Mouse (Mus musculus) liver, embryonic 12.5 days (tissue): ENCODE data around the gene Ap1s3. TPM values are rescaled to one million over a fixed set of nuclear protein-coding genes. Genes with fewer than 3 reads are reported as not detected.
"Not testable (repeated sequence)": the region's sequence is repeated elsewhere in the genome, so short reads cannot be mapped to it uniquely, and the experiment has no call there.

Source experiments
- ATAC-seq: fragments of 200-750 bp; cut with Nextera tagmentation; 2 replicates; pipeline ENCODE4 v1.8.0; 2017; ENCODE audit warnings: moderate number of reproducible peaks, mild to moderate bottlenecking, moderate library complexity
- H3K27ac ChIP-seq: fragments of 300-500 bp; sonication (generic); 2 replicates; pipeline ENCODE4 v1.5.1; 2016; ENCODE audit warnings: mild to moderate bottlenecking
- H3K27me3 ChIP-seq: fragments of 300-500 bp; sonication (generic); replicated peaks from 2 replicates; pipeline ENCODE4 v1.6.1; 2016; ENCODE audit warnings: mild to moderate bottlenecking, moderate library complexity
- H3K36me3 ChIP-seq: fragments of 300-500 bp; sonication (generic); 2 replicates; pipeline ENCODE4 v1.6.1; 2016; ENCODE audit warnings: mild to moderate bottlenecking, moderate library complexity
- H3K4me1 ChIP-seq: fragments of 300-500 bp; sonication (generic); 2 replicates; pipeline ENCODE4 v1.6.1; 2016
- H3K4me2 ChIP-seq: fragments of 300-500 bp; sonication (generic); 2 replicates; pipeline ENCODE4 v1.6.1; 2016; ENCODE audit warnings: mild to moderate bottlenecking, moderate library complexity
- H3K4me3 ChIP-seq: fragments of 300-500 bp; sonication (generic); 2 replicates; pipeline ENCODE4 v1.5.1; 2016; ENCODE audit warnings: mild to moderate bottlenecking, moderate library complexity
- H3K9ac ChIP-seq: fragments of 300-500 bp; sonication (generic); 2 replicates; pipeline ENCODE4 v1.6.1; 2016; ENCODE audit warnings: mild to moderate bottlenecking, moderate library complexity
- H3K9me3 ChIP-seq: fragments of 300-500 bp; sonication (generic); replicated peaks from 2 replicates; pipeline ENCODE4 v1.6.1; 2016; ENCODE audit warnings: mild to moderate bottlenecking, moderate library complexity
- WGBS: fragments of 180-500 bp; shearing (Covaris S2); methylation state at CpG from one replicate; pipeline ENCODE4 v1.1.7; 2016; ENCODE audit not compliant: insufficient replicate concordance; 5-methylcytosine and 5-hydroxymethylcytosine counted together
- polyA plus RNA-seq: library from polyadenylated mRNA; unstranded; fragments of >200 nt; fragmentation: Nextera tagmentation; extraction: Ambion mirVana; gene quantifications from 2 replicates; pipeline ENCODE4 v1.2.1, GENCODE M21; 2016

Ap1s3 gene
- polyA plus RNA-seq, 1 experiment from 2014 or later, result 0.25 TPM

GRCm38 (mm10) chr1:79626140-79626539 lies 45.6 kb downstream of the Ap1s3 start:
- H3K4me2 ChIP-seq, result no peak overlapping the region
- no peak overlapping the region for H3K27ac ChIP-seq
- no peaks in the 10 kb centered on the region for H3K36me3 ChIP-seq
- ATAC-seq, result no peak
- no peak overlapping the region for H3K4me3 ChIP-seq
- no peaks in the 10 kb centered on the region for H3K4me1 ChIP-seq
- H3K9ac ChIP-seq, result no peak overlapping the region
- H3K9me3 ChIP-seq, result no peaks in the 10 kb centered on the region
- WGBS, result 45% methylated on average over 4 of the region's 4 CpGs
- no peaks in the 10 kb centered on the region for H3K27me3 ChIP-seq

- WGBS, result 68% methylated on average over 2 of the region's 2 CpGs
- no peak overlapping the region for H3K9ac ChIP-seq
- ATAC-seq, result no peak
Observed at GRCm38 (mm10) chr1:79619434-79619833, 52.3 kb downstream of the Ap1s3 start.

GRCm38 (mm10) chr1:79616492-79616891 lies 55.3 kb downstream of the Ap1s3 start:
- H3K36me3 ChIP-seq, result peaks cover 4% of the 10 kb centered on the region; the same call in 1 of the 2 replicates
- no peak overlapping the region for H3K27ac ChIP-seq
- WGBS, result 66% methylated on average over 2 of the region's 2 CpGs
- no peak overlapping the region for H3K4me3 ChIP-seq
- no peak for ATAC-seq
- H3K9me3 ChIP-seq, result peaks cover 8% of the 10 kb centered on the region; the same call in 1 of the 2 replicates
- no peaks in the 10 kb centered on the region for H3K27me3 ChIP-seq
- no peaks in the 10 kb centered on the region for H3K4me1 ChIP-seq
- H3K9ac ChIP-seq, result no peak overlapping the region
- H3K4me2 ChIP-seq, result no peak overlapping the region

More at GRCm38 (mm10) chr1:79619434-79619833, 52.3 kb downstream of the Ap1s3 start:
- no peak overlapping the region for H3K4me2 ChIP-seq
- peaks cover 6% of the 10 kb centered on the region; the same call in 1 of the 2 replicates for H3K9me3 ChIP-seq
- no peak overlapping the region for H3K4me3 ChIP-seq
- H3K36me3 ChIP-seq, result peaks cover 2% of the 10 kb centered on the region; the same call in 1 of the 2 replicates
- no peaks in the 10 kb centered on the region for H3K4me1 ChIP-seq
- no peaks in the 10 kb centered on the region for H3K27me3 ChIP-seq
- no peak overlapping the region for H3K27ac ChIP-seq

GRCm38 (mm10) chr1:79614456-79614855 lies 57.3 kb downstream of the Ap1s3 start:
- ATAC-seq, result no peak
- Histone ChIP-seq H3K27me3 (no peaks in the 10 kb centered on the region), H3K4me1 (no peaks in the 10 kb centered on the region), H3K36me3 (peaks cover 4% of the 10 kb centered on the region; the same call in 1 of the 2 replicates), H3K4me2 (no peak overlapping the region), H3K4me3 (no peak overlapping the region), H3K9me3 (peaks cover 8% of the 10 kb centered on the region; the same call in 1 of the 2 replicates), H3K27ac (no peak overlapping the region), H3K9ac (no peak overlapping the region)
- 78% methylated on average over 6 of the region's 6 CpGs for WGBS

- ATAC-seq, H3K9ac ChIP-seq, H3K27ac ChIP-seq, H3K4me2 ChIP-seq, H3K27me3 ChIP-seq, H3K4me1 ChIP-seq, H3K9me3 ChIP-seq, H3K36me3 ChIP-seq, H3K4me3 ChIP-seq: not testable (repeated sequence)
- 90% methylated on average over 5 of the region's 5 CpGs for WGBS
Observed at GRCm38 (mm10) chr1:79611271-79611670, 60.5 kb downstream of the Ap1s3 start.

- H3K4me2 ChIP-seq, H3K27ac ChIP-seq, H3K36me3 ChIP-seq, H3K9me3 ChIP-seq, H3K27me3 ChIP-seq, H3K4me1 ChIP-seq, H3K9ac ChIP-seq, H3K4me3 ChIP-seq, ATAC-seq: not testable (repeated sequence)
- WGBS, result 78% methylated on average over 5 of the region's 5 CpGs
Observed at GRCm38 (mm10) chr1:79608856-79609255, 62.9 kb downstream of the Ap1s3 start.

- H3K4me1 ChIP-seq, result no peaks in the 10 kb centered on the region
- H3K27ac ChIP-seq, result no peak overlapping the region
- H3K9me3 ChIP-seq, result no peaks in the 10 kb centered on the region
- H3K27me3 ChIP-seq, result no peaks in the 10 kb centered on the region
- no peak for ATAC-seq
- H3K4me2 ChIP-seq, result no peak overlapping the region
- H3K36me3 ChIP-seq, result no peaks in the 10 kb centered on the region
- 61% methylated on average over 2 of the region's 2 CpGs for WGBS
- no peak overlapping the region for H3K4me3 ChIP-seq
- H3K9ac ChIP-seq, result no peak overlapping the region
Observed at GRCm38 (mm10) chr1:79602500-79602899, 69.3 kb downstream of the Ap1s3 start.

- Histone ChIP-seq H3K27me3 (no peaks in the 10 kb centered on the region), H3K4me1 (no peaks in the 10 kb centered on the region), H3K4me2 (no peak overlapping the region), H3K9ac (no peak overlapping the region), H3K27ac (no peak overlapping the region), H3K36me3 (no peaks in the 10 kb centered on the region), H3K4me3 (no peak overlapping the region), H3K9me3 (no peaks in the 10 kb centered on the region)
- ATAC-seq, result no peak
- 44% methylated on average over 5 of the region's 5 CpGs for WGBS
Observed at GRCm38 (mm10) chr1:79598385-79599178, 73.2 kb downstream of the Ap1s3 start.

GRCm38 (mm10) chr1:79592721-79593277 lies 79.0 kb downstream of the Ap1s3 start:
- H3K4me1 ChIP-seq, result no peaks in the 10 kb centered on the region
- H3K9me3 ChIP-seq, result no peaks in the 10 kb centered on the region
- H3K27ac ChIP-seq, result no peak overlapping the region
- H3K4me3 ChIP-seq, result no peak overlapping the region
- 59% methylated on average over 4 of the region's 4 CpGs for WGBS
- ATAC-seq, result no peak
- H3K4me2 ChIP-seq, result no peak overlapping the region
- H3K36me3 ChIP-seq, result no peaks in the 10 kb centered on the region
- no peaks in the 10 kb centered on the region for H3K27me3 ChIP-seq
- H3K9ac ChIP-seq, result no peak overlapping the region

- WGBS, result 15% methylated on average over 1 of the region's 1 CpGs
- Histone ChIP-seq H3K27ac (no peak overlapping the region), H3K27me3 (no peaks in the 10 kb centered on the region), H3K4me1 (no peaks in the 10 kb centered on the region), H3K4me3 (no peak overlapping the region), H3K36me3 (no peaks in the 10 kb centered on the region), H3K9ac (no peak overlapping the region), H3K9me3 (no peaks in the 10 kb centered on the region), H3K4me2 (no peak overlapping the region)
- ATAC-seq, result no peak
Observed at GRCm38 (mm10) chr1:79591091-79591490, 80.7 kb downstream of the Ap1s3 start.

- Histone ChIP-seq H3K36me3 (no peaks in the 10 kb centered on the region), H3K9ac (no peak overlapping the region), H3K9me3 (no peaks in the 10 kb centered on the region), H3K27me3 (no peaks in the 10 kb centered on the region), H3K4me1 (no peaks in the 10 kb centered on the region), H3K4me2 (no peak overlapping the region), H3K4me3 (no peak overlapping the region), H3K27ac (no peak overlapping the region)
- ATAC-seq, result no peak
- WGBS, result 64% methylated on average over 4 of the region's 4 CpGs
Observed at GRCm38 (mm10) chr1:79589971-79590763, 81.6 kb downstream of the Ap1s3 start.

- Histone ChIP-seq H3K4me1 (no peaks in the 10 kb centered on the region), H3K9ac (no peak overlapping the region), H3K9me3 (no peaks in the 10 kb centered on the region), H3K36me3 (no peaks in the 10 kb centered on the region), H3K27ac (no peak overlapping the region), H3K4me3 (no peak overlapping the region), H3K27me3 (no peaks in the 10 kb centered on the region), H3K4me2 (no peak overlapping the region)
- WGBS, result 62% methylated on average over 6 of the region's 6 CpGs
- no peak for ATAC-seq
Observed at GRCm38 (mm10) chr1:79589424-79589823, 82.3 kb downstream of the Ap1s3 start.
